Mouse (Mus musculus) heart, embryonic 14.5 days (tissue): Measurements from ENCODE around the gene 4930595D18Rik. TPM values are rescaled to one million over a fixed set of nuclear protein-coding genes. Genes with fewer than 3 reads are reported as not detected.

ENCODE experiments used
- ATAC-seq: fragments of 200-750 bp; cut with Nextera tagmentation; 2 replicates; pipeline ENCODE4 v1.8.0; 2017; ENCODE audit warnings: low read depth, moderate TSS enrichment; ENCODE audit not compliant: insufficient number of reproducible peaks, insufficient read depth, low FRiP score
- H3K27ac ChIP-seq, 2 experiments: fragments of 200-500 bp in 1 of 2; fragments of 300-500 bp in 1 of 2; sonication (generic) in 1 of 2; replicated peaks in 1 of 2; 2 replicates each; pipeline ENCODE4 v1.5.1; 2012 to 2014; ENCODE audit warnings: low read depth in 2 of 2, low read length in 2 of 2, control low read depth in 1 of 2, mild to moderate bottlenecking in 1 of 2, mixed read lengths in 1 of 2; ENCODE audit not compliant: control insufficient read depth in 1 of 2, insufficient read depth in 1 of 2
- H3K27me3 ChIP-seq: fragments of 300-500 bp; sonication (generic); 2 replicates; pipeline ENCODE4 v1.6.1; 2014; ENCODE audit warnings: mild to moderate bottlenecking, low read length, control low read depth; ENCODE audit not compliant: control insufficient read depth, insufficient read depth
- H3K36me3 ChIP-seq: fragments of 300-500 bp; sonication (generic); 2 replicates; pipeline ENCODE4 v1.6.1; 2014; ENCODE audit warnings: mild to moderate bottlenecking, control low read depth, low read length, mixed read lengths; ENCODE audit not compliant: control insufficient read depth, insufficient read depth
- H3K4me1 ChIP-seq, 2 experiments: fragments of 200-500 bp in 1 of 2; fragments of 300-500 bp in 1 of 2; sonication (generic) in 1 of 2; 2 replicates each; pipeline ENCODE4 v1.6.1; 2012 to 2014; ENCODE audit warnings: low read length in 2 of 2, control low read depth in 1 of 2, mixed read lengths in 1 of 2; ENCODE audit not compliant: control insufficient read depth in 2 of 2, insufficient read depth in 2 of 2
- H3K4me2 ChIP-seq: fragments of 300-500 bp; sonication (generic); 2 replicates; pipeline ENCODE4 v1.6.1; 2014; ENCODE audit warnings: mild to moderate bottlenecking, low read length
- H3K4me3 ChIP-seq, 2 experiments: fragments of 200-500 bp in 1 of 2; fragments of 300-500 bp in 1 of 2; sonication (generic) in 1 of 2; 2 replicates each; pipeline ENCODE4 v1.5.1; 2012 to 2014; ENCODE audit warnings: low read length in 2 of 2, mild to moderate bottlenecking in 2 of 2, control low read depth in 1 of 2, low read depth in 1 of 2, moderate library complexity in 1 of 2; ENCODE audit not compliant: control insufficient read depth in 1 of 2, insufficient read depth in 1 of 2
- H3K9ac ChIP-seq: fragments of 300-500 bp; sonication (generic); 2 replicates; pipeline ENCODE4 v1.6.1; 2014; ENCODE audit warnings: mild to moderate bottlenecking, low read length
- H3K9me3 ChIP-seq: fragments of 300-500 bp; sonication (generic); 2 replicates; pipeline ENCODE4 v1.6.1; 2016; ENCODE audit warnings: low read length, control low read depth; ENCODE audit not compliant: control insufficient read depth
- WGBS: fragments of 180-500 bp; shearing (Covaris S2); extraction: QIAGEN DNeasy Blood & Tissue Kit; methylation state at CpG from one replicate; pipeline ENCODE4 v1.1.7; 2014; 5-methylcytosine and 5-hydroxymethylcytosine counted together
- polyA plus RNA-seq: library from polyadenylated mRNA; unstranded; fragments of >200 nt; fragmentation: Nextera tagmentation; extraction: Ambion mirVana; gene quantifications from 2 replicates; pipeline ENCODE4 v1.2.1, GENCODE M21; 2014

Gene 4930595D18Rik
- polyA plus RNA-seq, 1 experiment from 2014 or later, result not detected

GRCm38 (mm10) chr12:111190355-111190754, 6.1 kb upstream of the 4930595D18Rik start:
- Histone ChIP-seq H3K36me3 (no peaks in the 10 kb centered on the region), H3K27me3 (no peaks in the 10 kb centered on the region), H3K4me3 (no peak overlapping the region), H3K4me2 (no peak overlapping the region), H3K4me1 (peaks cover 6 to 10% of the 10 kb centered on the region in 2 experiments; a peak in 3 of 4 replicates), H3K9me3 (no peaks in the 10 kb centered on the region), H3K27ac (no peak overlapping the region), H3K9ac (no peak overlapping the region)
- no peak for ATAC-seq
- WGBS, result 80% methylated on average over 5 of the region's 5 CpGs

GRCm38 (mm10) chr12:111188295-111188694, 4.0 kb upstream of the 4930595D18Rik start:
- Histone ChIP-seq H3K4me1 (peaks cover 9 to 10% of the 10 kb centered on the region in 2 experiments; a peak in 3 of 4 replicates), H3K4me3 (no peak overlapping the region), H3K4me2 (no peak overlapping the region), H3K27me3 (no peaks in the 10 kb centered on the region), H3K27ac (no peak overlapping the region), H3K9me3 (no peaks in the 10 kb centered on the region), H3K36me3 (no peaks in the 10 kb centered on the region), H3K9ac (no peak overlapping the region)
- no peak for ATAC-seq
- WGBS, result 94% methylated on average over 4 of the region's 4 CpGs

- no peak overlapping the region for H3K4me3 ChIP-seq
- WGBS, result 67% methylated on average over 3 of the region's 3 CpGs
These were observed 2.7 kb upstream of the 4930595D18Rik start for GRCm38 (mm10) chr12:111186986-111187385.

GRCm38 (mm10) chr12:111182378-111182777, 1.9 kb downstream of the 4930595D18Rik start:
- H3K27me3 ChIP-seq, result no peaks in the 10 kb centered on the region
- no peak overlapping the region for H3K4me2 ChIP-seq
- no peak overlapping the region for H3K9ac ChIP-seq
- WGBS, result 91% methylated on average over 6 of the region's 6 CpGs
- peaks cover 9 to 10% of the 10 kb centered on the region in 2 experiments; a peak in 3 of 4 replicates for H3K4me1 ChIP-seq
- no peak overlapping the region for H3K4me3 ChIP-seq
- peaks cover 3% of the 10 kb centered on the region; the same call in 1 of the 2 replicates for H3K36me3 ChIP-seq
- no peaks in the 10 kb centered on the region for H3K9me3 ChIP-seq
- no peak for ATAC-seq
- H3K27ac ChIP-seq, result no peak overlapping the region

More at GRCm38 (mm10) chr12:111186986-111187385, 2.7 kb upstream of the 4930595D18Rik start:
- no peaks in the 10 kb centered on the region for H3K27me3 ChIP-seq
- H3K27ac ChIP-seq, result no peak overlapping the region; a peak in 1 of 4 replicates
- no peak for ATAC-seq
- no peaks in the 10 kb centered on the region for H3K36me3 ChIP-seq
- no peak overlapping the region for H3K9ac ChIP-seq
- no peaks in the 10 kb centered on the region for H3K9me3 ChIP-seq
- H3K4me2 ChIP-seq, result no peak overlapping the region
- peaks cover 9 to 10% of the 10 kb centered on the region in 2 experiments; a peak in 3 of 4 replicates for H3K4me1 ChIP-seq

- Histone ChIP-seq H3K27me3 (no peaks in the 10 kb centered on the region), H3K27ac (no peak overlapping the region), H3K4me3 (no peak overlapping the region), H3K9ac (no peak overlapping the region), H3K4me1 (peaks cover 7 to 8% of the 10 kb centered on the region in 2 experiments; a peak in 3 of 4 replicates), H3K36me3 (peaks cover 3% of the 10 kb centered on the region; the same call in 1 of the 2 replicates), H3K4me2 (no peak overlapping the region), H3K9me3 (no peaks in the 10 kb centered on the region)
- ATAC-seq, result no peak
- 76% methylated on average over 5 of the region's 5 CpGs for WGBS
These were observed 2.4 kb downstream of the 4930595D18Rik start for GRCm38 (mm10) chr12:111181848-111182247.

GRCm38 (mm10) chr12:111178772-111179171, 5.5 kb downstream of the 4930595D18Rik start:
- Histone ChIP-seq H3K4me3 (no peak overlapping the region), H3K4me2 (no peak overlapping the region), H3K9me3 (no peaks in the 10 kb centered on the region), H3K36me3 (peaks cover 3% of the 10 kb centered on the region; the same call in 1 of the 2 replicates), H3K4me1 (no peaks in the 10 kb centered on the region), H3K9ac (no peak overlapping the region), H3K27me3 (no peaks in the 10 kb centered on the region), H3K27ac (no peak overlapping the region)
- ATAC-seq, result no peak
- 74% methylated on average over 4 of the region's 4 CpGs for WGBS

- Histone ChIP-seq H3K27ac (no peak overlapping the region), H3K9me3 (no peaks in the 10 kb centered on the region), H3K36me3 (0 out of 2 replicates have a peak, but pooled peaks cover 14% of the 10 kb centered on the region), H3K27me3 (no peaks in the 10 kb centered on the region), H3K4me1 (peaks cover 8 to 26% of the 10 kb centered on the region in 2 experiments), H3K9ac (no peak overlapping the region), H3K4me2 (no peak overlapping the region), H3K4me3 (no peak overlapping the region)
- ATAC-seq, result no peak
- WGBS, result 77% methylated on average over 4 of the region's 4 CpGs
These were observed 15.4 kb downstream of the 4930595D18Rik start for GRCm38 (mm10) chr12:111168891-111169290.
